Mouse (Mus musculus): ENCODE results near the gene Atpaf2. TPM values are rescaled to one million over a fixed set of nuclear protein-coding genes. Genes with fewer than 3 reads are reported as not detected.
A peak's percentile ranks its signal among the peaks of the same experiment; 100 is the strongest.

Gene Atpaf2
- polyA plus RNA-seq, 1 experiment from 2014 or later, result 49.9 TPM

GRCm38 (mm10) chr11:60359936-60360335 is 58.3 kb downstream of the Atpaf2 start:
- no peaks in the 10 kb centered on the region for H3K9me3 ChIP-seq
- H3K4me2 ChIP-seq (replicated peaks), result no peak overlapping the region
- no peak for ATAC-seq (replicated peaks)
- H3K36me3 ChIP-seq, result no peaks in the 10 kb centered on the region
- H3K9ac ChIP-seq (replicated peaks), result no peak overlapping the region
- no peaks in the 10 kb centered on the region for H3K4me1 ChIP-seq
- WGBS, result 88% methylated on average over 1 of the region's 1 CpGs
- no peaks in the 10 kb centered on the region for H3K27me3 ChIP-seq
- no peak overlapping the region for H3K4me3 ChIP-seq
- no peak overlapping the region for H3K27ac ChIP-seq (replicated peaks)

DNA sequence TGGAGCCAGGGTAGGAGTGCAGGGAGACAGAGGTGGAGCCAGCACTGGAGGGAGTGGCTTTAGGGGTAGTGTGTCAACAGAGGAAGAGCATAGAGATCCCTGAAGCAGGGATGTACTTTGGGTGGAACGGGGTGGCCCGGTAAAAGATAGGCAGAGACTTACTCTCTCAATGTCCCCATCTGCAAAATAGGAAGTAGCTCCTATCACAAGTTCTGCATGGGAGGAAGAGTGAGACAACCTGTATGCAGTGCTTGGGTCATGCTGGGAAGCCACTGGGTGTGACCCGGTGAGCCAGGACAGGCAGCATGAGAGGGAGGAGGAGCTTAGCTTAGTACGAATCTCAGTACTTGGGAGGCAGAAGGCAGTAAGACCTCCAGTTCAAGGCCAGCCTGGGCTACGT is 59.1 kb downstream of the Atpaf2 start:
- Histone ChIP-seq H3K9ac (replicated peaks) (no peak overlapping the region), H3K4me1 (no peaks in the 10 kb centered on the region), H3K4me3 (no peak overlapping the region), H3K27ac (replicated peaks) (no peak overlapping the region), H3K27me3 (no peaks in the 10 kb centered on the region), H3K9me3 (no peaks in the 10 kb centered on the region), H3K4me2 (replicated peaks) (no peak overlapping the region), H3K36me3 (no peaks in the 10 kb centered on the region)
- no peak for ATAC-seq (replicated peaks)
- WGBS, result 77% methylated on average over 5 of the region's 5 CpGs

DNA sequence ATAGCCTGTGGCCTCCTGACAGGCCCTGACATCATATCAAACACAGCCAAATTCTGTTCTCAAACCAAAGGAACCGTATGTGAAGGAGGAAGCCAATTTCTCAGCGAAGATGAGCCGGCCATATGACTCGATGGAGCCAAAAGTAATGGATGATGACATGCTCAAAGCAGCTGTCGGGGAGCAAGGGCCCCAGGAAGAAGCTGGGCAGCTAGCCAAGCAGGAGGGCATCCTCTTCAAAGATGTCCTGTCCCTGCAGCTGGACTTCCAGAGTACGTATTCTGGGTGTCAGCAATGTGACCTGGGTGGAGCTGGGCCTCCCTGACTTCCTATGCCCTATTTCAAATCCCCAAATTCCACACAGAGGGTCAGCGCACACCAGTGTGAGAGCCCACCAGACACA is 59.7 kb downstream of the Atpaf2 start:
- Histone ChIP-seq H3K4me3 (no peak overlapping the region), H3K9me3 (no peaks in the 10 kb centered on the region)

DNA sequence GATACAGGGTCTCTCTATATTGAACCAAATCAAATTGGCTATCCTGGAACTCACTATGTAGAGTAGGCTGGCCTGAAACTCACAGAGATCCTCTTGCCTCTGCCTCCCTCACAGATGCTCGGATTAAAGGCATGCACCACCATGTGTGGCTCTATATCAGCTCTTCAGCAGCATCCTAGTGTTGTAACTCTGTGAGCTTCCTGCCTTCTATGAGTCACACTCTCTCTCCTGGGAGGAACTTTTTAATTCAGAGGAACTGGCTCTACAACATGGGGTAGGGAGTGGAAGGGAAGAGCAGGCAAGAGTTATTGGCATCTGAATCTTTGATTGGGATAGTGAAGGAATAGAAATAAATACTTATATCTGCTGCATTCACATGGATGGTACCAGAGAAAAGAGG is 61.1 kb downstream of the Atpaf2 start:
- Histone ChIP-seq H3K4me3 (no peak overlapping the region), H3K9ac (replicated peaks) (no peak overlapping the region), H3K27me3 (no peaks in the 10 kb centered on the region), H3K36me3 (no peaks in the 10 kb centered on the region), H3K27ac (replicated peaks) (no peak overlapping the region), H3K9me3 (no peaks in the 10 kb centered on the region), H3K4me1 (peaks cover 6% of the 10 kb centered on the region), H3K4me2 (replicated peaks) (no peak overlapping the region)
- 48% methylated on average over 1 of the region's 1 CpGs for WGBS
- ATAC-seq (replicated peaks), result no peak

More for the DNA sequence above, 59.7 kb downstream of the Atpaf2 start:
- 80% methylated on average over 7 of the region's 7 CpGs for WGBS
- Histone ChIP-seq H3K4me2 (replicated peaks) (no peak overlapping the region), H3K36me3 (no peaks in the 10 kb centered on the region), H3K27ac (replicated peaks) (no peak overlapping the region), H3K4me1 (peaks cover 2% of the 10 kb centered on the region; the same call in 1 of the 2 replicates), H3K27me3 (no peaks in the 10 kb centered on the region), H3K9ac (replicated peaks) (no peak overlapping the region)
- no peak for ATAC-seq (replicated peaks)

DNA sequence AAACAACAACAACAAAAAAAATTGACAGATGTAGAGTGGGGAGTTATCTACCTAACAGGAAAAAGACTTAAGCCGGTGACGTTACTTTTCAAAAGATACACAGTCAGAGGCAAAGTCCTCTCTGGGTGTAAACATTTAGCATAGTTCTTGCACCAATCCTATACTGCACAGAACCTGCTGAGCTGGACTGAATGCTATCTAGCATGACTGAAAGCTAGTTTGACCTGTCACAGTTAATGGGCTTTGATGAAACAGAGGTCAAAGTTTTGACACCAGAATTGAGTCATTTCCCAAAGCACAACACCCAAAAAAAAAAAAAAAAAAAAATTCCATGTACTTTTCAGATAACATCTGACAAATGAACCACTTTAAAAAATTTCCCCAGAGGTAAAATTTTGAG is 62.3 kb downstream of the Atpaf2 start:
- Histone ChIP-seq H3K27ac (replicated peaks) (no peak overlapping the region), H3K27me3 (no peaks in the 10 kb centered on the region), H3K4me2 (replicated peaks) (no peak overlapping the region), H3K9ac (replicated peaks) (no peak overlapping the region), H3K4me3 (no peak overlapping the region), H3K4me1 (peaks cover 18% of the 10 kb centered on the region), H3K36me3 (no peaks in the 10 kb centered on the region), H3K9me3 (no peaks in the 10 kb centered on the region)
- ATAC-seq (replicated peaks), result no peak
- WGBS, result 92% methylated on average over 2 of the region's 2 CpGs

- H3K27ac ChIP-seq (replicated peaks), result peak within 1 kb of the TSS; percentile 57
Observed at GRCm38 (mm10) chr11:60352559-60353411, 65.5 kb downstream of the Atpaf2 start, which contains the start of the genes Tom1l2 and Drc3. Tom1l2 (minus strand) TSS chr11:60352905. Drc3 (plus strand) TSS chr11:60353329.

DNA sequence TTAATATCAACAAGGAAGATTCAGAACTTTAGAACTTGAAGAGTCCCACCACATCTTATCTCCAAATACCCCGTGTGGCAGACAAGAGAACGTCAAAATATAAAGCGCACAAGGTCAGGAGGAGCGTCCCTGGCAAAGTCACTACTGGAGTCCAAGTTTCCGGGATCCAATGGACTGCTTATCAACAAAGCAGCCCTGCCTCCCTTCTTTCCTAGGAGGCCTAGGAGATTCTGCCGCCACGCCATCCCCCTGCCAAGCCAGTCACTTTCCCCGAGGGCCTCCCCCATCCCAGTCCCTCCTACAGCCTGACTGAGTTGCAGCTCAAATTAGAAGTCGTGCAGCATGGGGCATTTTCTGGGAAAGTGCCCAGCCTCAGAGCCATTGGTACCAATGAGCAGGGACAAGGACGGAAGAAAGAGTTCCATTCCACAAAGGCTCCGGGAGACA is 66.3 kb downstream of the Atpaf2 start:
- H3K27ac ChIP-seq (replicated peaks), result 0 out of 2 replicates have a peak overlapping the region, but pooled peaks have one; percentile 57

More at GRCm38 (mm10) chr11:60352559-60353411, 65.5 kb downstream of the Atpaf2 start, which contains the start of the genes Tom1l2 and Drc3:
- peak within 1 kb of the TSS; percentile 74 for H3K9ac ChIP-seq (replicated peaks)
- H3K27me3 ChIP-seq, result no peaks in the 10 kb centered on the region
- peak within 1 kb of the TSS; percentile 76 for H3K4me3 ChIP-seq
- ATAC-seq (replicated peaks), result peak; percentile 100
- no peaks in the 10 kb centered on the region for H3K9me3 ChIP-seq
- peak within 1 kb of the TSS; percentile 68 for H3K4me2 ChIP-seq (replicated peaks)
- peaks cover 20% of the 10 kb centered on the region for H3K4me1 ChIP-seq
- WGBS, result under 1% methylated on average over 56 of the region's 57 CpGs
- no peaks in the 10 kb centered on the region for H3K36me3 ChIP-seq

DNA sequence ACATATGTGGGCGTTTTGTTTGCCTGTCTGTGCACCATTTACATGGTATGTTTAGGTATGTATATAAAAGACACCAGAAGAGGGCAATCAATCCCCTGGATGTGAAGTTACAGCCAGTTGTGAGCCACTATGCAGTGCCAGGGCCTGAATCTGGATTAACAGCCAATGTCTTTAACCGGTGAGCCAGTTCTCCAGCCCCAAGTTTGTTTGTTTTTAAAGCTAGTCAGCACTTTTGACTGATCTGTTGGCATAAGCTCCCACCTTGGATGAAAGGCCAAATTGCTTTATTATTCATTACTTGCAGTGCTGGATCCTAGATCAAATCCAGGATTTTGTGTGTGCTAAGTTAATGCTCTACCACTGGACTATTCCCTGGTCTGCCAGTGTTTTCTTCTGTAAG is 66.9 kb downstream of the Atpaf2 start:
- Histone ChIP-seq H3K9me3 (no peaks in the 10 kb centered on the region), H3K9ac (replicated peaks) (peak overlapping the region; percentile 74; the same call in 1 of the 2 replicates), H3K4me2 (replicated peaks) (peak overlapping the region; percentile 68), H3K4me3 (peak overlapping the region; percentile 76; the same call in 1 of the 2 replicates), H3K27me3 (no peaks in the 10 kb centered on the region), H3K27ac (replicated peaks) (0 out of 2 replicates have a peak overlapping the region, but pooled peaks have one; percentile 57), H3K36me3 (no peaks in the 10 kb centered on the region), H3K4me1 (peaks cover 20% of the 10 kb centered on the region)
- 58% methylated on average over 2 of the region's 2 CpGs for WGBS
- no peak for ATAC-seq (replicated peaks)

More for the DNA sequence above, 66.3 kb downstream of the Atpaf2 start:
- WGBS, result 22% methylated on average over 11 of the region's 11 CpGs
- peak overlapping the region; percentile 68 for H3K4me2 ChIP-seq (replicated peaks)
- peaks cover 20% of the 10 kb centered on the region for H3K4me1 ChIP-seq
- H3K36me3 ChIP-seq, result no peaks in the 10 kb centered on the region
- H3K4me3 ChIP-seq, result peak overlapping the region; percentile 76
- H3K9ac ChIP-seq (replicated peaks), result peak overlapping the region; percentile 74
- ATAC-seq (replicated peaks), result no peak
- H3K9me3 ChIP-seq, result no peaks in the 10 kb centered on the region
- H3K27me3 ChIP-seq, result no peaks in the 10 kb centered on the region

Other genes with a start within 250 kb of the Atpaf2 start
- gene Srebf1, start 195.9 kb downstream of the Atpaf2 start, polyA plus RNA-seq (2015; fragmentation: Nextera tagmentation; extraction: Ambion mirVana), result 48.2 and 52.7 TPM in 2 replicates
- gene Tom1l2, start 65.6 kb downstream of the Atpaf2 start, polyA plus RNA-seq (2015; fragmentation: Nextera tagmentation; extraction: Ambion mirVana), result 47.9 and 48.7 TPM in 2 replicates
- 5.7 and 7.3 TPM in 2 replicates for gene Drc3, start 65.1 kb downstream of the Atpaf2 start, polyA plus RNA-seq (2015; fragmentation: Nextera tagmentation; extraction: Ambion mirVana)
- gene Gid4, start 1.3 kb downstream of the Atpaf2 start, polyA plus RNA-seq (2015; fragmentation: Nextera tagmentation; extraction: Ambion mirVana), result 27.0 and 27.8 TPM in 2 replicates
- 100 and 106 TPM in 2 replicates for gene Drg2, start 36.1 kb upstream of the Atpaf2 start, polyA plus RNA-seq (2015; fragmentation: Nextera tagmentation; extraction: Ambion mirVana)
- gene Myo15, start 50.9 kb upstream of the Atpaf2 start, polyA plus RNA-seq (2015; fragmentation: Nextera tagmentation; extraction: Ambion mirVana), result 0.05 TPM in 1 of 2 replicates, not detected in the other
- 27.5 and 27.9 TPM in 2 replicates for gene Alkbh5, start 117.9 kb upstream of the Atpaf2 start, polyA plus RNA-seq (2015; fragmentation: Nextera tagmentation; extraction: Ambion mirVana)

Measured in forebrain, embryonic 15.5 days (tissue).